ENCODE assay signal across 8 mouse cellular contexts in genomic region chr3:94953384-94953763, GRCm38 (mm10). TPM values are rescaled to one million over a fixed set of nuclear protein-coding genes. Genes with fewer than 3 reads are reported as not detected.
DNase-seq lines count a peak whose midpoint lies in the region; ATAC-seq and TF ChIP-seq lines count a peak whose summit lies in the region.

No protein-coding gene starts in this region.

- H3K4me1 ChIP-seq in thymus, adult 2 months (replicated peaks; ENCODE audit: control insufficient read depth, insufficient read depth, low read length), result peaks cover 16% of the 10 kb centered on the region
- H3K4me1 ChIP-seq in liver, embryonic 13.5 days (replicated peaks), result peaks cover 39% of the 10 kb centered on the region

- H3K27me3 ChIP-seq in thymus, adult 2 months (ENCODE audit: control insufficient read depth, insufficient read depth, low read length), result no peaks in the 10 kb centered on the region
- no peaks in the 10 kb centered on the region for H3K27me3 ChIP-seq in liver, embryonic 13.5 days

- TF ChIP-seq POLR2A in thymus, adult 2 months (IDR thresholded peaks at IDR 0.05; ENCODE audit: control insufficient read depth, extremely low read depth, insufficient read depth, low read length, poor library complexity), result no peak

- DNase-seq in gastrocnemius, adult 2 months, result no peak
- no peak for DNase-seq in gastrocnemius, postnatal 14 days
- no peak for DNase-seq in thymus, adult 2 months
- no peak for DNase-seq in thymus, postnatal 14 days
- no peak for DNase-seq in liver, embryonic 13.5 days
- DNase-seq in adrenal gland, adult 2 months, result no peak
- DNase-seq in right cerebral cortex, postnatal 14 days, result no peak

- H3K4me3 ChIP-seq in gastrocnemius, adult 2 months, result peak overlapping the region; percentile 98
- peak overlapping the region; percentile 96 for H3K4me3 ChIP-seq in thymus, adult 2 months (ENCODE audit: control insufficient read depth, insufficient read depth, low read length)
- H3K4me3 ChIP-seq in liver, embryonic 13.5 days (replicated peaks), result peak overlapping the region; percentile 72

- peak overlapping the region; percentile 83 for H3K9ac ChIP-seq in liver, embryonic 13.5 days

- peak overlapping the region; percentile 96 for H3K4me2 ChIP-seq in liver, embryonic 13.5 days

- intact Hi-C loops in gastrocnemius, adult 2 months (cut with DNase I), result no loop called here
- intact Hi-C loops in gastrocnemius, postnatal 14 days (cut with DNase I; ENCODE audit: low total_unique reads), result no loop called here

- peaks cover 19% of the 10 kb centered on the region for H3K36me3 ChIP-seq in thymus, adult 2 months (ENCODE audit: control insufficient read depth, insufficient read depth, low read length)
- H3K36me3 ChIP-seq in liver, embryonic 13.5 days, result peaks cover 23% of the 10 kb centered on the region

- TF ChIP-seq CTCF in gastrocnemius, adult 2 months (IDR thresholded peaks at IDR 0.05), result no peak
- no peak for TF ChIP-seq CTCF in thymus, adult 2 months (IDR thresholded peaks at IDR 0.05; ENCODE audit: borderline replicate concordance, control insufficient read depth, extremely low read depth, insufficient read depth, low read length, poor library complexity)

- no peak for ATAC-seq in liver, embryonic 13.5 days (ENCODE audit: low read depth)
- ATAC-seq in granulocyte monocyte progenitor cell, adult 5-6 weeks (replicated peaks; ENCODE audit: poor library complexity, severe bottlenecking), result no peak

- 4% methylated on average over 9 of the region's 9 CpGs for WGBS in thymus, adult 2 months
- 15% methylated on average over 9 of the region's 9 CpGs for WGBS in liver, embryonic 13.5 days (ENCODE audit: insufficient replicate concordance)

- H3K27ac ChIP-seq in gastrocnemius, adult 2 months, result peak overlapping the region; percentile 94
- peak overlapping the region; percentile 85 for H3K27ac ChIP-seq in thymus, adult 2 months (ENCODE audit: control insufficient read depth, insufficient read depth, low read length)
- 0 out of 2 replicates have a peak overlapping the region, but pooled peaks have one; percentile 62 for H3K27ac ChIP-seq in liver, embryonic 13.5 days

- no peaks in the 10 kb centered on the region for H3K9me3 ChIP-seq in liver, embryonic 13.5 days (replicated peaks)

RNA-seq across cellular contexts. Expression of gene Rfx5, which starts 0.5 kb away (rescaled TPM):
- 1 to 10 TPM; 4.7 to 5.2 TPM for total RNA-seq in gastrocnemius, adult 2 months (2021)
- 1 to 10 TPM; 5.8 to 7.2 TPM for total RNA-seq in gastrocnemius, postnatal 14 days (2021)
- 33.3 and 36.8 TPM in 2 replicates for polyA plus RNA-seq in thymus, adult 2 months (2012; rRNA removed)
- 0.96 and 1.8 TPM in 2 replicates for polyA plus RNA-seq in liver, embryonic 13.5 days (2015; fragmentation: Nextera tagmentation; extraction: Ambion mirVana)
- total RNA-seq in granulocyte monocyte progenitor cell, adult 5-6 weeks (2014; fragmentation: Nextera tagmentation), result 19.0 and 25.0 TPM in 2 replicates
- 17.1 and 17.9 TPM in 2 replicates for total RNA-seq in granulocyte monocyte progenitor cell, adult 5-6 weeks (2017)
- total RNA-seq in adrenal gland, adult 2 months (2021), result 10 to 100 TPM; 17.2 to 30.1 TPM
- 10.8 and 13.5 TPM in 2 replicates for polyA plus RNA-seq in adrenal gland, adult 2 months (2012; rRNA removed)

RNA-seq across cellular contexts. Expression of gene Selenbp1, which starts 20.5 kb away (rescaled TPM):
- total RNA-seq in gastrocnemius, adult 2 months (2021), result 10 to 100 TPM; 10.1 to 28.6 TPM
- 1 to 10 TPM; 8.9 to 9.5 TPM for total RNA-seq in gastrocnemius, postnatal 14 days (2021)
- polyA plus RNA-seq in thymus, adult 2 months (2012; rRNA removed), result 15.9 and 26.7 TPM in 2 replicates
- 58.0 and 65.2 TPM in 2 replicates for polyA plus RNA-seq in liver, embryonic 13.5 days (2015; fragmentation: Nextera tagmentation; extraction: Ambion mirVana)
- 30.4 and 39.7 TPM in 2 replicates for total RNA-seq in granulocyte monocyte progenitor cell, adult 5-6 weeks (2014; fragmentation: Nextera tagmentation)
- 19.2 and 20.1 TPM in 2 replicates for total RNA-seq in granulocyte monocyte progenitor cell, adult 5-6 weeks (2017)
- total RNA-seq in adrenal gland, adult 2 months (2021), result 10 to 100 TPM; 47.5 to 52.7 TPM
- polyA plus RNA-seq in adrenal gland, adult 2 months (2012; rRNA removed), result 102 and 126 TPM in 2 replicates

RNA-seq across cellular contexts. Expression of gene Pi4kb, which starts 21.2 kb away (rescaled TPM):
- total RNA-seq in gastrocnemius, adult 2 months (2021), result 10 to 100 TPM; 23.4 to 24.0 TPM
- 10 to 100 TPM; 23.5 to 24.1 TPM for total RNA-seq in gastrocnemius, postnatal 14 days (2021)
- polyA plus RNA-seq in thymus, adult 2 months (2012; rRNA removed), result 59.0 and 62.3 TPM in 2 replicates
- polyA plus RNA-seq in liver, embryonic 13.5 days (2015; fragmentation: Nextera tagmentation; extraction: Ambion mirVana), result 11.6 and 12.4 TPM in 2 replicates
- 21.2 and 31.9 TPM in 2 replicates for total RNA-seq in granulocyte monocyte progenitor cell, adult 5-6 weeks (2014; fragmentation: Nextera tagmentation)
- total RNA-seq in granulocyte monocyte progenitor cell, adult 5-6 weeks (2017), result 24.3 and 24.6 TPM in 2 replicates
- 10 to 100 TPM; 57.0 to 68.7 TPM for total RNA-seq in adrenal gland, adult 2 months (2021)
- 29.3 and 29.9 TPM in 2 replicates for polyA plus RNA-seq in adrenal gland, adult 2 months (2012; rRNA removed)
